Mouse (Mus musculus) thymus, adult 18-20 months (tissue): Measurements from ENCODE around the gene Smlr1.

ENCODE experiments used
- DNase-seq, 2 experiments: peaks; one replicate each; pipeline ENCODE4 v3.0.0; 2022; ENCODE audit warnings: mixed read lengths in 2 of 2

Gene Smlr1

DNA sequence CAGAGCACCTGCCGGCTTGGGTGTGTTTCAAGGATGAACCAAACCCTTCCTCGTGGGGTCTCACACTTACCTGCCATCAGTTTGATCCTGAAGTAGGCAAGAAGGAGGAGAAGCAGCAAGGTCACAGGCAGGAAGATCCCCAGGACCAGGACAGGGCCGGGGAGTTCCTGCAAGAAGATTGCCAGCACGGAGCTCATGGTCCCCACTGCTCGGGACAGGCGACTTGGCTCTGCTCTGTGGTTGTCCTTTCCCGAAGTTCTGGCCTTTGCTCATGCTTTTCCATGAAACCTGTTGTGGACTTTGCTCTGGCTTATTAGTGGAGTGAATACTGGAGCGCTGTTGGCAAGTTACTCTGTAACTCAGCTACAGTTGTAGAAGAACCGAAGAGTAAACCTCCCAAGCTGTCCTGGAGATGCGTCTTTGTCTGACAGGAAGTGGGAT lies at the start of gene Smlr1:
Gene Smlr1 (minus strand): TSS at position 377 of the 441 bp plus-strand sequence.
- no peak for DNase-seq

DNA sequence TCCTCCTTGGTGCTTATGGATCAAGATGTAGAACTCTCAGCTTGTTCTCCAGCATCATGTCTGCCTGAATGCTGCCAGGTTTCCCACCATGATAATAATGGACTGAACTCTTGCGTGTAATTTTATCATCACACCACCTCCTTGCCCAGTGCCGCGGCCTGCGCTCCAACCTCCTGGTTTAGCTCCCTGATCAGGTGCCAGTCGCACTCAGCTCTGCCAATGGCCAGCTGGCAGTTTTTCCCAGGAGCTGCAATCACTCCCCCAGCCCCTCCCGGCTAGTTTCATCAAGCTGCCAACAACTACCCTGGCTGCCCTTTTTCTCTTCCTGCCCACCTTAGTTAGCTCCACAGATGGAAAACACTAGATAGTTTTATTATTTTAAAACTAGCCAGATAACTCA lies 48.8 kb upstream of the Smlr1 start:
- DNase-seq, result no peak

GRCm38 (mm10) chr10:25580066-25580465 lies 44.0 kb upstream of the Smlr1 start:
- DNase-seq, result no peak

GRCm38 (mm10) chr10:25571319-25572240 lies 35.5 kb upstream of the Smlr1 start:
- DNase-seq, result no peak

GRCm38 (mm10) chr10:25552936-25553335 lies 16.9 kb upstream of the Smlr1 start:
- no peak for DNase-seq

- DNase-seq, result no peak
These were observed 5.0 kb upstream of the Smlr1 start for GRCm38 (mm10) chr10:25541097-25541496.

GRCm38 (mm10) chr10:25539771-25540168 lies 3.7 kb upstream of the Smlr1 start:
- DNase-seq, result no peak

DNA sequence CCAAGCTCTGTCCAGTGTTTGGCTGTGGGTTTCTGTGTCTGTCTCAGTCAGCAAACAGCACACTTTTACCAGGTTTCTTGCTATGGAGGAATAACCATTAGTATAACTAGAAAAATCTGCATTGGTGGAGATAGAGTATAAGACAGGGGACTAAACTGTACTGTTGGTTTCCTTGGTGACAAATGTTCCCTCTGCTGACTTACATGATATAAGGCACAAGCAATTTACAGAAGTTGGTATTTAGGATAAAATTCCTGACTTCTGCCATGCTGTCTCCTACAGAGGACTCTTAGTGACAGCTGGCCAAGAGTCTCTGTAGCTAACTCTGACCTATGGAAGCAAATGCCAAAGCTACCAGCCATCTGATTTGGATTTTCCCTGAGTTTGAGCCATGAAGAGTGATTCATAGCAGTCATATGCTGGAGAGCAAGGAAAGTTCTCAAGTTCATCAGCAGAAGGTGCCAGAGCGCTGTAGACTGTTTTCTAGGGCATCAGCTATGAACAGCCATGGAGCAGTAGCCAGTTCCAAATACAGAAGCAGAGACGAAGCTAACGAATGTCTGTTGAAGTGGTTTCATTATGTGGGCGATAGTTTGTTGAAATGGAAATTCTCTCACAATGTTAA lies 3.2 kb upstream of the Smlr1 start:
- no peak for DNase-seq

- DNase-seq, result no peak
These were observed 2.7 kb upstream of the Smlr1 start for GRCm38 (mm10) chr10:25538738-25539137.

GRCm38 (mm10) chr10:25536621-25537020 lies 554 bp upstream of the Smlr1 start:
- no peak for DNase-seq

GRCm38 (mm10) chr10:25534467-25534866 lies 1.6 kb downstream of the Smlr1 start:
- DNase-seq, result no peak

- DNase-seq, result no peak
These were observed 2.4 kb downstream of the Smlr1 start for GRCm38 (mm10) chr10:25533513-25534246.

GRCm38 (mm10) chr10:25533105-25533504 lies 3.0 kb downstream of the Smlr1 start:
- DNase-seq, result no peak

DNA sequence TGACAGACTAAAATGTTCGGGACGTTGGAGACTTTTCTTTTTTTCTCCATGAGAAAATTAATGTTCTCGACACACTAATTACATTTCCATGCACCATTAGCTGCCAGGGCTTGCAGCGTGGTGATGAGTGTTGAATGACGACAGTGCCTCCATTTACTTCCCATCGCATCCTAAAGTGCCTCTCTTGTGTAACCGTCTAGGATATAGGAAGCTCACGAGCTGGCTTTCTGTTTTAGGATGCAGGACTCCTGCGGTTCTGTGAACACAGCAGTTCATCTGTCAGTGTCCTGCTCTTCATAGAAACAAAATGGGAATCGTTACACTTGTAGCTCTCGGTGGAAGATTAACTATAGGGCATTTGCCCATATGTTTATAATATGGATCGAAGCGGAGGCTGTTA lies 4.7 kb downstream of the Smlr1 start:
- no peak for DNase-seq

DNA sequence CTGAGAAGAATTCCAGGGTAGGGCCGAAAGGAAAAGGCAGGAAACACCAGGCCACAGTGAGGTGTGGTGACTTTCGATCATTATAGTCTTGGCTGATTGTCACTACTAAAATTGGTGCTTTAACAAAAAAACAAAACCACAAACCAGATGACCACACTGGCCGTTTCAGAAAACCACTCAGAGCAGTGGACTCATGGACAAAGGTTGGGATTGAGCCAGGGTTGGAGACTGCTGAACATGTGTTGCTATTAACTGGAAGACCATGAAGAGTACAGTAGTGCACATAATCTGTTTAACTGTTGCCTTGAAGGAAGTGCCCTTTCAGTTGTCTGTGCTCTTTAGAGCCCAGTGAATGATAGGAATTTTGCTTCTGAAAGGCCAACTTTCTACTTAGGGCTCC lies 8.9 kb downstream of the Smlr1 start:
- DNase-seq, result no peak

DNA sequence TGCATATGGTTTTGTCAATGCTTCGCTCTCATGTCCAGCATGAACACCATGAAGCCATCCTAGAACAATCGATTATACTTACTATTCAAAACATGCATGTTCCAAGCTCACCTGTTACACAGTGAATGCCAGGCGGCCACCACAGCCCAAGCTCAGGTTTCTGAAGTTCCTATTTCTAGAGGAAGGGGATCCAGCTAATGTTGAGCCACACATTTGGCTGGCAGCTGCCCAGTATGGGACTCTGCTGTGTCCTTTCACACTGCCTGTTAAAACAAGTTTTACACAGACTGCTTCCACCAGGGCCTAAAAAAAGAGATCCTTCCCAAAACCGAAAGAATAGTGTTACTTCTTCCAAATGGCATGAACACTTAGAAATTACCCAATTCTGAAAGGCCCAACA lies 9.4 kb downstream of the Smlr1 start:
- DNase-seq, result no peak

- DNase-seq, result no peak
These were observed 9.9 kb downstream of the Smlr1 start for GRCm38 (mm10) chr10:25526156-25526555.

DNA sequence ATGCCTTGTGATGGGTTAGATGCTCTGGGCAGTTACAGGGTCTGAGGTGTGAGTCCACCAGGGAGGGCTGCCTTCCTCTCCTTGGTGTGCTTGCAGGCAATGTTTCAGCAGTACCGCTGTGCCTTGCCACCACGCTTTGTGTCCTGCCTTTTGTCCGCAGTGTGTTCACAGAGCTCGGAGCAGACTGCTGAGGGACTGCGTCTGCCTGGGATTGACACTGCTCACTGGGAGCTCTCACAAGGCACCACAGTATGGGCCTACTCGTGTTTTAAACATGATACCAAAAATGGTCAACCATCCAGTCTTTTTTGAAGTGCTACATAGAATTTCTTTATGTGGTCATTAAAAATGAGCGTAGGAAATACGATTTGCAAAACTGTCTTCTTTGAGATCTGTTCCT lies 12.3 kb downstream of the Smlr1 start:
- DNase-seq, result no peak

DNA sequence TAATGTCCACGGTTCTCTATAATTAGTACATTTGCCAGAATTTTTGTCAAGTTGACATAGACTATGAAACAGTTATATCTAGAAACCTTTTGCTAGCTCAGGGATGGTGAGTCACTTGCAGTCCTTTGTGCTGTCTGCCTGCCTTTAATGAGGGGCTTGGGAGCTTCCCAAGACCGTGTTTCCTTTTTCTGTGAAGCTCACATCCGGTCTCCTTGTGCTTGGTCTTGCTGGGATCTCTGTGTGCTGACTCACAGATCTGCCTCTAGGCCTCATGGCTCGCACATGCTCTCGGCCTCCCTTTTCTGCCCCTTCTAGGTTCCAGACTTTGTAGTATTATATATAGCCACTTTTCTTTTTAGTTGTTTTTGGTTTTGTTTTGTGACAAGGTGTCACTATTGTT lies 15.6 kb downstream of the Smlr1 start:
- no peak for DNase-seq

GRCm38 (mm10) chr10:25519954-25520353 lies 16.1 kb downstream of the Smlr1 start:
- no peak for DNase-seq

- no peak for DNase-seq
These were observed 22.2 kb downstream of the Smlr1 start for GRCm38 (mm10) chr10:25513821-25514220.

GRCm38 (mm10) chr10:25503250-25503649 lies 32.8 kb downstream of the Smlr1 start:
- no peak for DNase-seq

DNA sequence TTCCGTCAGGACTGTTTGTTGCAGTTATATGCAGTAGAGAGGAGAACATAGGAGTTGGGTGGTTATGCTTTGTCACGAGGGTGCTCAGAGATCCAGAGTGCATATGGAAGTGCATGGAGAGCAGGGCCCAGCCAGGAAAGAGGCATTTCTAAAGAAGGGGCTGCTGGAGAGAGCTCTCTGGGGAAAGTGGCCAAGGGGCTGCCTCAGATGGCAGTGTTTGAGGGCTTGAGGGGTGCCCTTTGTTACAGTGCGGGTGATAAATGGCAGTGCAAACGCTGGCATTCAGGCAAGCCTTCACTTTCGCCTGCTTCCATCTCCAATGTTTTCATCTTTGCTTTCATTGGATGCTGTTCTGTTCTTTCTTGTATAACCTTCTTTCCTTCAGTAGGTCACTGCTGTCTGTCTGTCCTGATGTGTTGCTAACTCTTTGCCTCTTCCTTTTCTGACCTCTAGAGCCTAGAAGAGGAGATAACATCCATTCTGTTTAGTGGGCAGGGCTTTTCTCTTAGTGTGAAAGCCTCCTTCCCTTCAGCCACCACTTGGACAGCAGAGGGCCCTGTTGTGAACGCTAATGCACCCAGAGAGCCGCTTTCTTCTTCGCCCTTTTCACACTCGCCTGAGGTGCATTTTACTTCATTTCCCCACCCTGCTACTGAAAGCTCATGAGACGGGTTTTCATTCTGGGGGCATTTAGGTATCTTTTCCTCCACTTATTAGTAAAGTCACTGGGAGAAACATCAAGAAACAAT lies 36.6 kb downstream of the Smlr1 start:
- DNase-seq, result no peak
